Mouse (Mus musculus) ES-E14 (cell line): ENCODE results near the gene Sapcd1.

Source experiments
- CHD2 ChIP-seq: IDR thresholded peaks from 2 replicates; pipeline ENCODE4 v1.6.1; 2014; ENCODE audit warnings: mild to moderate bottlenecking, low read depth, low read length, inconsistent platforms
- HCFC1 ChIP-seq: IDR thresholded peaks from 2 replicates; pipeline ENCODE4 v1.6.1; 2012; ENCODE audit warnings: low read length, inconsistent platforms, borderline replicate concordance; ENCODE audit not compliant: insufficient read depth
- MAFK ChIP-seq: IDR thresholded peaks from 2 replicates; pipeline ENCODE4 v1.6.1; 2014; ENCODE audit warnings: mild to moderate bottlenecking, low read depth, low read length, inconsistent platforms; ENCODE audit not compliant: insufficient read depth
- ZC3H11A ChIP-seq: IDR thresholded peaks from 2 replicates; pipeline ENCODE4 v1.6.1; 2012; ENCODE audit warnings: low read depth, mild to moderate bottlenecking, inconsistent platforms, low read length, borderline replicate concordance
- ZNF384 ChIP-seq: IDR thresholded peaks from 2 replicates; pipeline ENCODE4 v1.6.1; 2012; ENCODE audit warnings: low read depth, low read length, inconsistent platforms

GRCm38 (mm10) chr17:35058316-35058715 is 30.5 kb upstream of the Sapcd1 start:
- no peak for TF ChIP-seq MAFK
- TF ChIP-seq ZC3H11A: no peak
- TF ChIP-seq ZNF384: no peak
- TF ChIP-seq HCFC1: no peak
- no peak for TF ChIP-seq CHD2
